Mouse (Mus musculus): ENCODE results near the gene Slc25a11.
A peak's percentile ranks its signal among the peaks of the same experiment; 100 is the strongest.

Gene Slc25a11

GRCm38 (mm10) chr11:70650322-70651175 is 3.3 kb upstream of the Slc25a11 start:
- no peak for DNase-seq

GRCm38 (mm10) chr11:70649185-70649734 is 2.0 kb upstream of the Slc25a11 start:
- no peak for DNase-seq

GRCm38 (mm10) chr11:70648512-70648911 is 1.2 kb upstream of the Slc25a11 start:
- no peak for DNase-seq

GRCm38 (mm10) chr11:70647716-70648420 is 589 bp upstream of the Slc25a11 start:
- DNase-seq = no peak

- DNase-seq = peak; percentile 48
These were observed 1.1 kb downstream of the Slc25a11 start for GRCm38 (mm10) chr11:70646259-70646555.

GRCm38 (mm10) chr11:70645461-70646258 is 1.6 kb downstream of the Slc25a11 start:
- DNase-seq = no peak

- no peak for DNase-seq
These were observed 2.6 kb downstream of the Slc25a11 start for GRCm38 (mm10) chr11:70644564-70645103.

GRCm38 (mm10) chr11:70643051-70643450 is 4.2 kb downstream of the Slc25a11 start:
- no peak for DNase-seq

GRCm38 (mm10) chr11:70641241-70641640 is 6.0 kb downstream of the Slc25a11 start:
- DNase-seq = no peak

GRCm38 (mm10) chr11:70639976-70640375 is 7.3 kb downstream of the Slc25a11 start:
- DNase-seq = no peak

- DNase-seq = no peak
These were observed 8.5 kb downstream of the Slc25a11 start, which contains the start of gene Gp1ba for GRCm38 (mm10) chr11:70638714-70639278. Gene Gp1ba, plus strand, starts transcription at chr11:70639122.

GRCm38 (mm10) chr11:70638293-70638692 is 9.0 kb downstream of the Slc25a11 start:
- DNase-seq = no peak

- DNase-seq = no peak
These were observed 9.5 kb downstream of the Slc25a11 start for GRCm38 (mm10) chr11:70637764-70638163.

- DNase-seq = no peak
These were observed 11.7 kb downstream of the Slc25a11 start for GRCm38 (mm10) chr11:70635601-70636000.

GRCm38 (mm10) chr11:70630129-70630528 is 17.1 kb downstream of the Slc25a11 start:
- no peak for DNase-seq

- DNase-seq = no peak
These were observed 17.7 kb downstream of the Slc25a11 start for GRCm38 (mm10) chr11:70629557-70629956.

GRCm38 (mm10) chr11:70628431-70628830 is 18.8 kb downstream of the Slc25a11 start:
- DNase-seq = no peak

- no peak for DNase-seq
These were observed 20.4 kb downstream of the Slc25a11 start for GRCm38 (mm10) chr11:70626877-70627276.

- DNase-seq = no peak
These were observed 21.8 kb downstream of the Slc25a11 start for GRCm38 (mm10) chr11:70625473-70625872.

- DNase-seq = no peak
These were observed 24.1 kb downstream of the Slc25a11 start for GRCm38 (mm10) chr11:70623053-70623742.

- DNase-seq = no peak
These were observed 25.1 kb downstream of the Slc25a11 start for GRCm38 (mm10) chr11:70621972-70622814.

Data from cerebellum, adult 11 months (tissue).